Mouse (Mus musculus) myocyte (in vitro differentiated cells): ENCODE results near the gene Lrg1. TPM values are rescaled to one million over a fixed set of nuclear protein-coding genes. Genes with fewer than 3 reads are reported as not detected.

ENCODE experiments used
- H3K27me3 ChIP-seq: one replicate; pipeline ENCODE4 v1.6.1; 2011; ENCODE audit not compliant: control insufficient read depth, insufficient read depth, insufficient read length
- H3K36me3 ChIP-seq: one replicate; pipeline ENCODE4 v1.6.1; 2011; ENCODE audit not compliant: control insufficient read depth, insufficient read depth
- H3K4me2 ChIP-seq: one replicate; pipeline ENCODE4 v1.6.1; 2011; ENCODE audit warnings: low read depth, control low read depth
- H3K4me3 ChIP-seq: one replicate; pipeline ENCODE4 v1.5.1; 2011; ENCODE audit warnings: mild to moderate bottlenecking, control low read depth, moderate library complexity
- H3K79me2 ChIP-seq: one replicate; pipeline ENCODE4 v1.6.1; 2011; ENCODE audit not compliant: control insufficient read depth, insufficient read depth
- H3ac ChIP-seq: one replicate; pipeline ENCODE4 v1.6.1; 2011; ENCODE audit not compliant: control insufficient read depth, insufficient read length
- CEBPB ChIP-seq: IDR thresholded peaks from 2 replicates; pipeline ENCODE4 v1.6.1; 2011; ENCODE audit warnings: mild to moderate bottlenecking, moderate library complexity; ENCODE audit not compliant: poor library complexity, insufficient read depth, severe bottlenecking
- E2F4 ChIP-seq: IDR thresholded peaks from one replicate; pipeline ENCODE4 v1.6.1; 2011; ENCODE audit warnings: mild to moderate bottlenecking, control low read depth, moderate library complexity; ENCODE audit not compliant: insufficient read depth
- MAX ChIP-seq: IDR thresholded peaks from one replicate; pipeline ENCODE4 v1.6.1; 2011; ENCODE audit warnings: low read depth, mild to moderate bottlenecking, control low read depth
- MYOD1 ChIP-seq, 3 experiments: IDR thresholded peaks; one replicate each; pipeline ENCODE4 v1.6.1; 2011; ENCODE audit warnings: control low read depth in 2 of 3, low read depth in 2 of 3, mild to moderate bottlenecking in 2 of 3, moderate library complexity in 1 of 3; ENCODE audit not compliant: insufficient read length in 2 of 3, control insufficient read depth in 1 of 3
- MYOG ChIP-seq, 3 experiments: IDR thresholded peaks; one replicate each; pipeline ENCODE4 v1.6.1; 2011; ENCODE audit warnings: control low read depth in 2 of 3, low read depth in 2 of 3, mild to moderate bottlenecking in 2 of 3; ENCODE audit not compliant: insufficient read length in 2 of 3, control insufficient read depth in 1 of 3, insufficient read depth in 1 of 3
- POLR2A ChIP-seq: IDR thresholded peaks from one replicate; pipeline ENCODE4 v1.6.1; 2011; ENCODE audit warnings: low read depth, mild to moderate bottlenecking, control low read depth, moderate library complexity; ENCODE audit not compliant: insufficient read length
- REST ChIP-seq: IDR thresholded peaks from one replicate; pipeline ENCODE4 v1.6.1; 2011; ENCODE audit warnings: mild to moderate bottlenecking, control low read depth, moderate library complexity; ENCODE audit not compliant: insufficient read depth, insufficient read length
- SRF ChIP-seq: IDR thresholded peaks from one replicate; pipeline ENCODE4 v1.6.1; 2011; ENCODE audit warnings: low read depth; ENCODE audit not compliant: control insufficient read depth, insufficient read length
- TCF12 ChIP-seq: IDR thresholded peaks from one replicate; pipeline ENCODE4 v1.6.1; 2011; ENCODE audit warnings: mild to moderate bottlenecking, control low read depth; ENCODE audit not compliant: poor library complexity, insufficient read depth, severe bottlenecking
- TCF3 ChIP-seq: IDR thresholded peaks from one replicate; pipeline ENCODE4 v1.6.1; 2011; ENCODE audit warnings: low read depth, control low read depth; ENCODE audit not compliant: insufficient read length
- USF1 ChIP-seq: IDR thresholded peaks from one replicate; pipeline ENCODE4 v1.6.1; 2011; ENCODE audit warnings: low read depth, mild to moderate bottlenecking, control low read depth, moderate library complexity
- polyA plus RNA-seq: library from polyadenylated mRNA; unstranded; fragments of >200 nt; fragmentation: generic; extraction: Trizol; gene quantifications from one replicate; pipeline ENCODE4 v1.2.1, GENCODE M21; 2012; ENCODE audit warnings: missing spikeins

The Lrg1 gene
- polyA plus RNA-seq, 1 experiment: 0.04 TPM

- H3K36me3 ChIP-seq: no peaks in the 10 kb centered on the region
- H3ac ChIP-seq: no peak overlapping the region
- H3K4me3 ChIP-seq: no peak overlapping the region
- no peaks in the 10 kb centered on the region for H3K27me3 ChIP-seq
- no peak overlapping the region for H3K4me2 ChIP-seq
- H3K79me2 ChIP-seq: no peaks in the 10 kb centered on the region
- TF ChIP-seq MYOG (IDR thresholded peaks at IDR 0.05; ENCODE audit: control insufficient read depth in 1 of 3, insufficient read depth in 1 of 3, insufficient read length in 2 of 3, low read depth in 2 of 3) (no peak), USF1 (no peak), MAX (no peak)
Measured at GRCm38 (mm10) chr17:56164510-56164909, 42.7 kb upstream of the Lrg1 start.

- Histone ChIP-seq H3K36me3 (no peaks in the 10 kb centered on the region), H3K4me3 (no peak overlapping the region), H3K4me2 (no peak overlapping the region)
Measured at GRCm38 (mm10) chr17:56163523-56164102, 41.8 kb upstream of the Lrg1 start.

DNA sequence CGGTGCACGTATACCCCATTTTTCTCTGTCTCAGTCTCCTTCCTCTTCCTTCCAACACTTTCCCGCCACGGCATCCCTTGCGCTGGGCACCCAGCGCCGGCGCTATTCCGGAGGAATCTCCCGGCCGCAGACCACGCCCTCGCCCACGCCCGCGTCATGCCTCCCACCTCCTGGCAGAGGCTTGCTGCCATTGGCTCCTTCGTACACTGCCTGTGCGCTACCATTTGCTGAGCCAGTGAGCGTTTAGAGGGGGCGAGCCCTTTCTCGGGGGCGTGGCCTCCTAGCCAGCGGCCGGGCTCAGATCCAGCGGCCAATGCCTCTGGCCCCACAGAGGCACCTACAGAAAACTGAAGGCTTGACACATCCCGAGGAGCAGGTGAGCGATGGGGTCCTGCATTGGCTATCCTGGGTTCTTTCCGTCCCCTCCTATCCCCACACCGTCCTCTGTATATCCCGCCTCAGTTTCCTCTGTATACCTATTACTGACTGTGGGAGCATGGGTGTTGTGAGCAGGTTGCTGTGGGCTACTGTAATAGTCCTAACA lies 40.5 kb upstream of the Lrg1 start, which contains the start of gene Tnfaip8l1:
Tnfaip8l1 (plus strand) TSS at position 247 of the 544 bp plus-strand sequence.
- H3K27me3 ChIP-seq: peaks cover 18% of the 10 kb centered on the region
- peak within 1 kb of the TSS; percentile 17 for H3K4me3 ChIP-seq
- H3K36me3 ChIP-seq: no peaks in the 10 kb centered on the region
- peak within 1 kb of the TSS; percentile 92 for H3K4me2 ChIP-seq
- TF ChIP-seq POLR2A (peak; percentile 40), E2F4 (peak; percentile 22), USF1 (no peak), TCF12 (no peak)
- no peaks in the 10 kb centered on the region for H3K79me2 ChIP-seq
- H3ac ChIP-seq: no peak within 1 kb of the TSS

More at GRCm38 (mm10) chr17:56163523-56164102, 41.8 kb upstream of the Lrg1 start:
- Histone ChIP-seq H3K79me2 (no peaks in the 10 kb centered on the region), H3ac (no peak overlapping the region), H3K27me3 (peaks cover 4% of the 10 kb centered on the region)
- TF ChIP-seq CEBPB (no peak), MYOD1 (IDR thresholded peaks at IDR 0.05; ENCODE audit: control insufficient read depth in 1 of 3, insufficient read length in 2 of 3, low read depth in 2 of 3) (peak in 1 of 3 experiments; percentile 45), REST (no peak), USF1 (no peak), SRF (no peak), TCF12 (no peak)

- Histone ChIP-seq H3ac (no peak overlapping the region), H3K4me3 (no peak overlapping the region), H3K79me2 (no peaks in the 10 kb centered on the region), H3K27me3 (peaks cover 43% of the 10 kb centered on the region), H3K4me2 (peak overlapping the region; percentile 34), H3K36me3 (no peaks in the 10 kb centered on the region)
- TF ChIP-seq TCF3 (no peak), REST (no peak), SRF (no peak), CEBPB (no peak), TCF12 (no peak), E2F4 (no peak), POLR2A (no peak), MYOD1 (IDR thresholded peaks at IDR 0.05; ENCODE audit: control insufficient read depth in 1 of 3, insufficient read length in 2 of 3, low read depth in 2 of 3) (no peak), USF1 (no peak), MYOG (IDR thresholded peaks at IDR 0.05; ENCODE audit: control insufficient read depth in 1 of 3, insufficient read depth in 1 of 3, insufficient read length in 2 of 3, low read depth in 2 of 3) (no peak)
Measured at GRCm38 (mm10) chr17:56159729-56160128, 37.9 kb upstream of the Lrg1 start.

DNA sequence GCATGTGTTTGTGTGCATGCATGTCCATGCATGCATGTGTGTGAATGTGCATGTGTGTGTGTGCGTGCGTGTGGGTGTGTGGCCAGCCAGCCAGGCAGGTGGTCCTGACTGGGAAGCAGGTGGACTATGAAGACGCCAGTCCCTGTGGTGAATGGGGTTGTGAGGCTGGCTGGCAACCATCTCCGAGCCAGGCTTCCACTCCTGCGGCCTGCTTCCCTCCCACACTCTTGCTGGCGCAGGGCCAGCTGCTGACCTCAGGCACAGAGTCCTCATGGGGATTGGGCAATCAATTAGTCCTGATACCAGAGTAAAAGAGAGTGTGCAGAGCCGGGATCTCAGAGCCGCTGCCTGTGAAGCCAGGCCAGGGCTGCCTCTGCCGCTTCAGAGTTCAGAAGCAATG lies 31.8 kb upstream of the Lrg1 start:
- H3K4me3 ChIP-seq: no peak overlapping the region
- TF ChIP-seq MYOD1 (IDR thresholded peaks at IDR 0.05; ENCODE audit: control insufficient read depth in 1 of 3, insufficient read length in 2 of 3, low read depth in 2 of 3) (peak in 2 of 3 experiments; percentile 90 to 91), MYOG (IDR thresholded peaks at IDR 0.05; ENCODE audit: control insufficient read depth in 1 of 3, insufficient read depth in 1 of 3, insufficient read length in 2 of 3, low read depth in 2 of 3) (peak in 2 of 3 experiments; percentile 88 to 91), CEBPB (peak; percentile 86), E2F4 (no peak), SRF (no peak), REST (no peak), TCF3 (peak; percentile 59), TCF12 (no peak)
- H3K79me2 ChIP-seq: no peaks in the 10 kb centered on the region
- peaks cover 74% of the 10 kb centered on the region for H3K27me3 ChIP-seq
- no peak overlapping the region for H3K4me2 ChIP-seq
- no peaks in the 10 kb centered on the region for H3K36me3 ChIP-seq
- H3ac ChIP-seq: no peak overlapping the region
